Mouse (Mus musculus): ENCODE measurements around the gene Fstl5.
"Not testable (repeated sequence)": the region's sequence is repeated elsewhere in the genome, so short reads cannot be mapped to it uniquely, and the experiment has no call there.

The Fstl5 gene

GRCm38 (mm10) chr3:76507891-76508290, 433.8 kb downstream of the Fstl5 start:
- not testable (repeated sequence) for DNase-seq (ENCODE audit: low spot score in 2 of 2)

- no peak for DNase-seq (ENCODE audit: low spot score in 2 of 2)
These were observed 434.7 kb downstream of the Fstl5 start for GRCm38 (mm10) chr3:76508811-76509210.

- DNase-seq (ENCODE audit: low spot score in 2 of 2), result no peak
These were observed 493.3 kb downstream of the Fstl5 start for GRCm38 (mm10) chr3:76567346-76567745.

DNA sequence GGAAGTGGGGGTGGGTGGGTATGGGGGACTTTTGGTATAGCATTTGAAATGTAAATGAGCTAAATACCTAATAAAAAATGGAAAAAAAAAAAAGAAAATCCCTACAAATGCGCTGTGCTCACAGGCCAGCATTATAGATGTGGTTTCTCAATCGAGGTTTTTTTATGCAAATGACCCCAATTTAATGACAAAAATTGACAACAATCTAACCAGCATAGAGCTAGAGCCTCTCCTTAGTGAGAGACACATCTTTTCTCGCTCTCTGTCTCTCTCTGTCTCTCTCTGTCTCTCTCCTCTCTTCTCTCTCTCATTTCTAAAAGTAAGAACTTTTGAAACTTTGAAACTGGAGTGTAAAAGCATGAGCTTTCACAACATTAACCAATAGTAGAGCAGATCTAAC, 498.4 kb downstream of the Fstl5 start:
- no peak for DNase-seq (ENCODE audit: low spot score in 2 of 2)

DNA sequence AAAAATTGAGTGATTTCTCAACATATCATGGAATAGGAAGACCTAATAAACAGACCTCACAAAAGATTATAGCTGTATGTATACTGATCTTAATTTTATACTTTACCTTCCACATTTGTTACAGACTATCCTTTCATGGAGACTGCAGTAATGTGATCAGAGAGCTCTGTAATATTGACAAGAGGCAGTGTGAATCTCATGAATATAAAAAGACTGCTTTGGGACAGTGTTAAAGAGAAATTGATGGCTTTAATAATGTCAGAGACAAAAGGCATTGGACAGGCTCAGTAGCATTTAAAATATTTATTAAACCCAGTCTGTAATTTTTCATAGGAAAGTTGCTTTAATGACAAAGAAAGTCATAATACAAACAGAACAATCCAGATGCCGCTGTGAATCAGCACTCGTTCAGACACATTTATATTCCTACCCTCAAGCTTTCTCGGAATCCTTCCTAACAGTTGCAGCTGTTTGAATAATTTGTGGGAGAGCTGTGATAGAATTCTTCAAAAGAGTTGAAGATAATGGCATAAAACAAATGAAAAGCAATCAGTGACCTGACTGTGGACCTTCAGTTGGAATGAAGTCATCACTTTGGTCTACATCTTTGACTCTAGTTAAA, 499.0 kb downstream of the Fstl5 start:
- DNase-seq (ENCODE audit: low spot score in 2 of 2), result no peak

- no peak for DNase-seq (ENCODE audit: low spot score in 2 of 2)
These were observed 519.1 kb downstream of the Fstl5 start for GRCm38 (mm10) chr3:76593148-76593547.

GRCm38 (mm10) chr3:76620044-76620443, 546.0 kb downstream of the Fstl5 start:
- no peak for DNase-seq (ENCODE audit: low spot score in 2 of 2)

DNA sequence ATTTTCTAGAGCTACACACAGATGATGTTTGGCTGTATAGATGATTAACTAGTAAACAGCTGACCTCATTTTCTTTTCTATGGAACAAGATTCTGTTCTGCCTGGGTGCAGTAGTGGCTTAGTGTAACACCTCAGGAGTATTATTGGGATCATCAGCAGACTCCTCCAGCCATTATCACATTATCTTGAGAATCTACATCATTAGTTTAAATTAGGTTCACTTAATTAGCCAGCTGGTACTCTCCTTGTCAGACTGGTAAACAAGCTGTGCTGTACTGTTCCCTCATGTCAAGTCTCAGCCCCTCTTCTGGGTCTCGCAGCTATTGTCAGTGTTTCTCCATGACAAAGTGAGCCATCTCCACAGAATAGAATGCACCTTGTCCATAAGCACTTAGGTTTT, 580.2 kb downstream of the Fstl5 start:
- DNase-seq (ENCODE audit: low spot score in 2 of 2), result no peak

DNA sequence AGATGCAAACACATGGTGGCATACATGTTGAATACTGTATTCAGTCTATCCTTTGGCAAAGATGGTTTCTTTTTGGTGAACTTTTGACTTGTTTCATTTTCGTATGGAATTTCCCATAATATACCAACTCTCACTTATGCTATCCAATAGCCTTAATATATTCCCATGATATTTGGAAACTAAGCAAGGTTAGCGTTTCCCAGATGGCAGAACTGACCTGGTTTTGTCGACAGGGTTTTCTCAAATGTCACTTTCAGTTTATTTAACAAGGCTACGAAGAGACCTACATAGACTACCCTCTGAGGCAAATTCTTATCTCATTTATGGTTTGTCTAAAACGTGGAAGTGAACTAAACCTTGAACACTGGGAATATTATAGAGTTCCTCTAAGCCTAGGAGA, 596.8 kb downstream of the Fstl5 start:
- DNase-seq (ENCODE audit: low spot score in 2 of 2), result no peak

GRCm38 (mm10) chr3:76676006-76676405, 601.9 kb downstream of the Fstl5 start:
- no peak for DNase-seq (ENCODE audit: low spot score in 2 of 2)

- no peak for DNase-seq (ENCODE audit: low spot score in 2 of 2)
These were observed 605.9 kb downstream of the Fstl5 start for GRCm38 (mm10) chr3:76679853-76680545.

DNA sequence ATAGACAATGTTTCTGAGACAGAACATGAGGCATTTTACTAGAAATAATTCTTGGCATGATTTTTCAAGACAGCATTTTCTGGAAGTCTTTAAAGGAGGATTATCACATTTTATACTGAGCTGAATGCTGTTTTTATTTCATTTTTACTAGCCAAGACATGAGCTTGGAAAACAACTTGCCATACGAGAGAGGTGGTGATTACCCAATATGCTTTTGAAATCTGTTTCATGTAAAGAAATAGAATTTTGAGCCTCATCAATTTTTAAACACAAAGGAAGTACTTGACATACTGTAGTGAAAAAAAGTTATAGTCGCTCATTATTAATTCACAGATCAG, 606.4 kb downstream of the Fstl5 start:
- DNase-seq (ENCODE audit: low spot score in 2 of 2), result no peak

- no peak for DNase-seq (ENCODE audit: low spot score in 2 of 2)
These were observed 623.1 kb downstream of the Fstl5 start for GRCm38 (mm10) chr3:76697134-76697629.

DNA sequence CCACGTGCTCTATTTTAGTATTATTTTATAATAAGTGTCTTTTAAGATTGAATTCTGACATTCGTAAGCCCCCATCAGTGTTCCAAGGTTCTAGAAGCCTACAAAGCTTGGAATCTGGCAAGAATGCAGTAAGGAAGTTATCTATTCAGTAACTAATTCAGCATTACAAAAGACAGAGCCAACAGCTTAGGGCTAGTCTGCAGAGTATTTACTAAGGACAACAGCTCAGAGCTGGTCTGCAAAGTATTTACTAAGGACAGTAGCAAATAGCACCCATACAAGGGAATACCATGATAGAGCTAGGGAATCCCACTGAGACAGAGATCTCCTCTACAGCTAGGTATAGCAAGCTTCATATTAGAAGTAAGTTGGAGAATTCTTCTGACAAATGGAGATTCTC, 665.2 kb downstream of the Fstl5 start:
- DNase-seq (ENCODE audit: low spot score in 2 of 2), result no peak

All from urinary bladder, adult 18-20 months (tissue).